ENCODE assay signal across 19 mouse cellular contexts in the genomic region with DNA sequence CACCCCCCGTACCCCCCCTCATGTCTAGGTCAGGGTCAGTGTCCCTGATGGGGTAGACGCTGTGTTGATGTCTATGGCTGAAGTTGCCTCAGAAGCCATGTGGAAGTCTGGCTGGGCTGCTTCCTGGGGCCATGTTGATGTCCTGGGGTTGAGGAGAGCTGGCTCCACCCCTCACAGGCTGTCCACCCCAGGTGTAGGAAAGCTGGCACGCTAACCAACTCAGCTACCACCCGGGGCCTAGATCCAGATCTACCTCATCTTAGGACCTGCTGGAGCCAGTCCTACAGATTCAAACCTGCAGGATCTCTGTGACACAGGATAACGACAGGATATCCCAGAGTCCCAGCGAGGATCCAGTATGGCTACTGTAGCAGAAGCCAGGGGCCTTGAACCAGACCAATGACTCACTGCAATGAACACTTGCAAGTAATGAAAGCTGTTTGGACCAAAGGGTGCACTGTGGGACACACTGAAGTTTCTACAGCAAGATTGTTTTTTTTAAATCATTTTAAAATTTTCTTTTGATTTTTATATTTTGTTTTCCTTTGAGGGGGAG. TPM values are rescaled to one million over a fixed set of nuclear protein-coding genes. Genes with fewer than 3 reads are reported as not detected.
DNase-seq lines count a peak whose midpoint lies in the region.
"Had no signal": no experiment of that assay in that cellular context is flagged by ENCODE, and none has a peak within 500 bp of the region (broad histone marks: within the 10 kb centered on the region; RNA-seq: fewer than 3 reads in every experiment).

No protein-coding gene starts in this region.

- DNase-seq in adrenal gland, adult 2 months = peak; percentile 74
- no peak for DNase-seq in adrenal gland, postnatal 4 days (ENCODE audit: low spot score in 2 of 2)
- peak; percentile 55 for DNase-seq in adrenal gland, postnatal 14 days
- no peak for DNase-seq in adrenal gland, postnatal 10 days
- DNase-seq in ovary, postnatal 14 days (ENCODE audit: low spot score) = no peak
- DNase-seq: cerebellum, adult 11-12 months; cerebellum, adult 2 months; cerebellum, adult 9-10 months; cerebellum, postnatal 10 days; forebrain, postnatal 0 days had no signal

RNA-seq across cellular contexts. Expression of a gene that starts 3.9 kb away (rescaled TPM):
- 1 to 10 TPM; 7.5 to 7.6 TPM for total RNA-seq in adrenal gland, adult 2 months (2021)
- 0.30 and 0.82 TPM in 2 replicates for polyA plus RNA-seq in adrenal gland, adult 2 months (2012; rRNA removed)
- 1 to 10 TPM; 5.3 to 7.3 TPM for total RNA-seq in adrenal gland, postnatal 4 days (2021)
- 3.7 and 6.9 TPM in 2 replicates for total RNA-seq in adrenal gland, postnatal 14 days (2021)
- total RNA-seq in adrenal gland, postnatal 10 days (2021) = 1 to 10 TPM; 2.1 to 2.6 TPM
- total RNA-seq: ES-E14; forebrain, postnatal 0 days; gastrocnemius, adult 18-20 months; MEL had no signal
- polyA plus RNA-seq: C2C12; cerebellum, adult 2 months; cortical plate, adult 2 months; embryonic facial prominence, embryonic 12.5 days; forebrain, embryonic 11.5 days; forebrain, embryonic 13.5 days; forebrain, embryonic 15.5 days; forebrain, postnatal 0 days had no signal

RNA-seq across cellular contexts. Expression of a gene that starts 29.2 kb away (rescaled TPM):
- total RNA-seq in adrenal gland, adult 2 months (2021) = 10 to 100 TPM; 44.1 to 52.0 TPM
- polyA plus RNA-seq in adrenal gland, adult 2 months (2012; rRNA removed) = 10.7 and 11.0 TPM in 2 replicates
- total RNA-seq in adrenal gland, postnatal 4 days (2021) = 10 to 100 TPM; 53.4 to 55.1 TPM
- total RNA-seq in adrenal gland, postnatal 14 days (2021) = 68.7 and 72.3 TPM in 2 replicates
- total RNA-seq in adrenal gland, postnatal 10 days (2021) = 10 to 100 TPM; 68.7 to 79.0 TPM

RNA-seq across cellular contexts. Expression of a gene that starts 29.4 kb away (rescaled TPM):
- 1 to 10 TPM; 8.3 to 8.7 TPM for total RNA-seq in adrenal gland, adult 2 months (2021)
- polyA plus RNA-seq in adrenal gland, adult 2 months (2012; rRNA removed) = 2.4 and 2.7 TPM in 2 replicates
- 10 to 100 TPM; 13.3 to 15.1 TPM for total RNA-seq in adrenal gland, postnatal 4 days (2021)
- 8.7 and 9.1 TPM in 2 replicates for total RNA-seq in adrenal gland, postnatal 14 days (2021)
- 10 to 100 TPM in 1 of 2 experiments, 1 to 10 TPM in 1; 6.1 to 10.7 TPM for total RNA-seq in adrenal gland, postnatal 10 days (2021)

Comparison
In these comparisons a context has a peak if more than half of its experiments do, and no peak if none do; other contexts are left out.
1. DNase-seq: peak in adrenal gland, adult 2 months (single experiment) and adrenal gland, postnatal 14 days (single experiment); none in adrenal gland, postnatal 4 days (0 of 2), adrenal gland, postnatal 10 days (single experiment) and ovary, postnatal 14 days (single experiment).